Mouse (Mus musculus): Measurements from ENCODE around the gene Ttc21a. TPM values are rescaled to one million over a fixed set of nuclear protein-coding genes. Genes with fewer than 3 reads are reported as not detected.
A peak's percentile ranks its signal among the peaks of the same experiment; 100 is the strongest.

Ttc21a gene
- total RNA-seq, 4 experiments from 2014 or later = 0.09 to 0.43 (median 0.28) TPM

GRCm38 (mm10) chr9:119976704-119977556 lies 39.5 kb downstream of the Ttc21a start:
- no peak for DNase-seq

DNA sequence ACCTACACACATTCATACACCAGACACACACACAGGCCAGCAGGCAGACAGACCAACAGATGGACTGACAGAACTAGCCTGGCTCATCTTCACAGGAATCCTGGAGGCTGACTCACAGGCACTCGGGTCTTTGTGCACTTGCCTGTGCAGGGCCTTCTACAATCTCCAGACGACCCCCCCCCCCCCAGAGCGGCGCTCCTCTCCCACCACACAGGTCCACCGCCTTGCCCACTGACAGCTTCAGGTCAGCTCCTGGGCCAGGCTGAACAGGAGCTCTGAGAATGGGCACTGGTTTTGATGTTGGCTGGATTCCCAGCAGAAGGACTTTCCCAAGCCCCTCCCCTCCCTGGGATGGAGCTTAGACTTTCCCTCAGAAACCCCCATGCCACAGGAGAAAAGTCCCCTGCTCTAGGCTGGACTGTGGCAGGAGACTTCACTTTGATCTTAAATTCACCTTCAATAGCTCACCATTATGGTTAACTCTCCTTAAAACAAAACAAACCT lies 40.2 kb downstream of the Ttc21a start:
- DNase-seq = no peak

- DNase-seq = no peak
Measured at GRCm38 (mm10) chr9:119978151-119978810, 40.9 kb downstream of the Ttc21a start.

DNA sequence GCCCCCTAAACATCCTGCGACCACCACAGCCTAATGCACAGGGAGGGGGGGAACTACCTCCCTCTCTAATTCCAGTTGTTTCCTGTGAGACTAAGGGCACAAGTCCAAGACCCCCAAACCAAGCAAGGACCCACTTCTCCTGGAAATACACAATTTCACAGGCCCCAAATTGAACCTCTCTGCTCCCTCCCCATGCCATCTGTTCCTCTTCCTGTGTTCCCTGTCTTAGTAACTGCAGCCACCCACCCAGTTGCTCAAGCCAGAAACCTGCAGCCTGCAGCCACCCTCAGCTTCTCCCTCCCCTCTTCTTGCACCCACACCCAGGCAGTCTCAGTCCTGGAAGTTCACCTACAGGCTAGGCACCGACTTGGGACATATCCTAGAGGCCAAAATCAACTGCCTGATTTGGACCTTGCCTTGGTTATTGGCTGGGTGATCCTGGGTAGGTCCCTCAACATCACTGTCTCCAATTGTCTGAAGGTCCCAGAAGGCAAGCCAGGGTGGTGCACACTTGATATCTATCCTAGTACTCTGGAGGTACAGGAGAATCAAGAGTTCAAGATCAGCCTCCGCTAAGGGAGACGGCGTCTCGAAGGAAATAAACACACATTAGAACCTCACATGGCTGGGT lies 41.5 kb downstream of the Ttc21a start:
- no peak for DNase-seq

DNA sequence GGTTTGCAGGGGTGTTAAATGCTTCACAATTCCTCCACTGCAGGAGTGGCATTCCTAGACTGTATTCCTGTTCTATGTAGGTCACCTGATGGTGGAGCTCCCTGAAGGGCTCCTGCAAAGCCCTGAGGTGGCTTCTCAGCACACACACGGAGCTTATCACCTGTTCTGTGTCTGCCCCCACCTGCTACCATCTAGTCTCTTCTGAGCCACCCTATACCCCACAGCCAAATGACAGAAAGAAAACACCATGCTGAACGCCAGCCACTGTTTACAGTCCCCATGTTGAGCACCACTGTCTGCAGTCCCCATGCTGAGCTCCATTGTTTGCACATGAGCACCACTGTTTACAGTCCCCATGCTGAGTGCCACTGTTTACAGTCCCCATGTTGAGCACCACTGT lies 42.3 kb downstream of the Ttc21a start:
- no peak for DNase-seq

GRCm38 (mm10) chr9:119980770-119981182 lies 43.4 kb downstream of the Ttc21a start:
- no peak for DNase-seq

DNA sequence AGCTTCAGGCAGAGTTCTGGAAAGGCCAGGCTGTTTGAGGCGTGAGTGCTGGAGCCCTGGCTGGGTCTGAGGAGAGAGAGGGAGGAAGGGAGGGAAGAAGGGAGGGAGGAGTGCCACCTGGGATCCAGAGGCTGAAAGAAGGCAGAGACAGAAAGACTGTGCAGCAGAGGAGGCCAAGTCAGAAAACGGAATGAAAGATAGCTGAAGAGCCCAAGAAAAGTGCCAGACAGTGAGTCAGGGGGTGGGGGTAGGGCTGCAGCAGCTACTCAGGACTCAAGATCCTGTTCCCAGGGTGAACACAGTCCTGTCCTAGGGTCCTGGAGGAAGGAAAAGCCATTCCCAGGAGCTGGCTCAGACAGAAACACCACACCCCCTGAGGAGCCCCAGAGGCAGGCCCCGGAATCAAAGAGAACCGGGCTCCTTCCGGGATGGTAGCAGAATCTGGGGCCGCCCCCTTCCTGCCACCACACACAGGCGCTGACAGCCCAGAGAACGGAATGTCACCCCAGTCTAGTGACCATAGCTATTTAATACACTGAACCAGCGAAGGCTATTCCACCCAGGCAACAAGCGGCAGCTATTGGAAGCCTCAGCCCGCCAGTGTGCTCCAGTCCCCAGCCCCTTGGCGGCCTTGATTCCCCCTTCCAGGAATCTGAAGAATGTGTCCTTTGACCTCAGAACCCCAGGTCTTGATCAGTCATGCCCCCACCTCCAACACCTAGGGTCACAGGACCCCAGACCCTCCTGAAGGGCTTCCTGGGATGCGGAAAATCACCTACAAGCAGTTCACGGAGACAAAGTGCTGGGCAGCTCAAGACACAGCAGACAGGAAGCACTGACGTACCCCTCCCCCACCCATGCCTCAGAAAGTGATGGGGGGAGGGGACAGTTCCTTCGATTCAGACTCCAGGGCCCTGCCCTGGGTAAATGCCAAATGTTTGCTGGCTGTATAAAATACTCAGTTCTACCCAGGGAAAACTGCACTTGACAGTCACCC lies 44.1 kb downstream of the Ttc21a start:
- DNase-seq = peak; percentile 79

DNA sequence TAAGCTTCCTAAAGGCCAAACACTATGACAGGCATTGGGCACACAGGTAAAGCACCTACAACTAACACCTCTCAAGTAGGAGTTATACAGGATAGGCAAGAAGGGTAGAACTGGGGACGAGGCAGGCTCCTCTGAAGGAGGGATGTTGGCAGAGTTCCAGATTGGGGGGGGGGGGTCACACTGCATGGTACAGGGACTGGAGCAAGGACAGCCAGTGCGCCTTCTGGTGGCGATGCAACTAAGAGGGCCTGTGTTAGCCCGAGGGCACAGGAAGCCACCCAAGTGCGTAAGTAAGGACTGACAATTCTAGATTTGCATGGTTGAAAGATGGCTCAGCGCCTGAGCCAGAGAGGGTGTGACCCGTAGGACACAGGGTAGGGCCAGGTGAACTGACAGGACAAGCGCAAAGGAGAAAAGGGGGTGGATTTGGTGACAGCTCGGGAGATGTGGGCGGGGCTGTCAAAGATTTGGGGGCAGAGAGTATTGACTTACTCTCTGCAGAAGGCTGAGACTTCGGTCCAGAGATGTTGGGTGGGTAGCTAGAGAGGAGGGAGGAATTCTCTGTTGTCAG lies 44.9 kb downstream of the Ttc21a start:
- peak; percentile 55 for DNase-seq

- peak; percentile 80 for DNase-seq
Measured at GRCm38 (mm10) chr9:119982956-119983551, 45.6 kb downstream of the Ttc21a start.

- DNase-seq = peak; percentile 88
Measured at GRCm38 (mm10) chr9:119983585-119984535, 46.5 kb downstream of the Ttc21a start.

GRCm38 (mm10) chr9:119984536-119985011 lies 47.2 kb downstream of the Ttc21a start, which contains the start of gene Csrnp1:
Csrnp1 (minus strand) TSS chr9:119984658.
- no peak for DNase-seq

DNA sequence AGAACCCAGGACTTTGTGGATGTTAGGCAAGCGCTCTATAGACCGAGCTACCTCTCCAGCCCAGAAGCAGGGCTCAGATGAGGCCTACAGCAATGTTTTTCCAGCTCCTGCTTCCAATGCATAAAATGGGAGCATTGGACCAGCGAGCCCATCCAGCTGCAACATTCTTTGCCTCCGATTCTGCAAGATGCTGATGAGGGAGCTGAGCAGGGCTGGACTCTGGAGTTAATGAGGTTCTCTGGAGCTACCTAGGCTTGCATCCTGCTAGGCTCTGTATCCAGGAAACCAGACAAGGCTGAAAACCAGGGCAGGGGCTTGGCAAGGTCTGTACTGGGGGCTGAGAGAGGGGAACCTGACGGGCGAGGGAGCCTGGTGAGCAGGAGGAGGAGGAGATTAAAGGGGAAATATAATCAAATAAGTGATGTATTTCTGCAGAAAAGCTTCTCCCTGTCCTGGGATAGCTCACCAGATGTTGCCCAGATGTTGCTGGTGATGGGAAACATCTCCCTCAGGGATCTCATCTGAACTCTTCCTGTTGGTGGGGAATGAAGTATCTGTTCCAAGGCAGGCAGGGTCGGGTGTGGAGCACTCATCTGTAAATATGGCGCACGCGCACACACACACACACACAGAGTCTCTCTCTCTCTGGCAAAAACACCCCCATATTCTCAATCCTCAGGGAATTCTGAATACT lies 48.6 kb downstream of the Ttc21a start:
- DNase-seq = no peak

GRCm38 (mm10) chr9:119988304-119988703 lies 50.9 kb downstream of the Ttc21a start:
- no peak for DNase-seq

DNA sequence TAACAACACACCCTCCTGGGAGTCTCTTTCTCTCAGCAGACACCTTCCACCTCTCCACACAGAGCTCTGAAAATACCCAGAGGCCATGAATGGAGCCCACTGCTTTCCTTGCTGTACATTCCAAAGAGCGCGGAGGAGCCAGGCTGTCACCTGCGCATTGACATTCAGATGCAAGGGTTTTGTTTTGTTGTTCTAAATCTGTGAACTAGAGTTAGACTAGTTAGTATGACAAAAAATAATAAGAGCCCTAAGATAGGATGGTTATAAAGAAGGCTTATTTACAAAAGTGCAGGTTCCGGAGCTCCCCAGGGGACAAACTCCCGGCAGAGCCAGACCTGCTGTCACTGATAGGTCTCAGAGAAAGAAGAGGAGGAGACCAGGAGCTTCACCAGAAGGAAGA lies 53.9 kb downstream of the Ttc21a start:
- DNase-seq = no peak

DNA sequence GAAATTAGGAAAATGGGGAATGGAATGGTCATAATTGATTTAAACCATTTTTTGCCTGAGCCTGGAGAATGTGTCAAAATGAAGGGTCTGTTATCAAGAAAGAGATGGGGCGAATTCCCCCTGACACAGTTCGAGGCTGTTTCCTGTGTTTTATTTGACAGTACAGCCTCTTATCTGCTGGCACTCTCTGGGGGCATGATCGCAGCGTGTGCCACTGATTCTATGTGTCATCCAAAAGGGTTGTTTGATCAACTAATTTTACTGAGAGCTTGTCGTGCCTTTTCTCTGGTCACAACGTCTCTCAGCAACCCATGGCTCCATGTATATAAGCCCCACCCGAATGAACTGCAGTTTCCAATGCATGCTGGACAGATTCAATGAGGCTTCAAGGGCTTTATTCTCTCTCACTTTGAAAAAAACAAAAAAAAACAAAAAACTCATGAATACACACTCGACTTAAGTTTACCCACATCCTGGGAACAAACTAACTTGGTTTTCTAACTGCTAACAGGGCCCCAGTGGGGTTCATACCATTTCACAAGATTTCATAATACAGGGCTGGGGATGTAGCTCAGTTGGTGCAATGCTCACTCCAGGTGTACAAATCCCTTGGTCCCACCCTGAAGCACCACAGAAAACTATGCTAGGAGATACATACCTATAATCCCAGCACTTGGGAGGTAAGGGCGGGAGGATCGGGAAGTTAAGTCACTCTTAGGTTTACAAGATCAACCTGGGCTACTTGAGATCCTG lies 55.9 kb downstream of the Ttc21a start:
- DNase-seq = no peak

DNA sequence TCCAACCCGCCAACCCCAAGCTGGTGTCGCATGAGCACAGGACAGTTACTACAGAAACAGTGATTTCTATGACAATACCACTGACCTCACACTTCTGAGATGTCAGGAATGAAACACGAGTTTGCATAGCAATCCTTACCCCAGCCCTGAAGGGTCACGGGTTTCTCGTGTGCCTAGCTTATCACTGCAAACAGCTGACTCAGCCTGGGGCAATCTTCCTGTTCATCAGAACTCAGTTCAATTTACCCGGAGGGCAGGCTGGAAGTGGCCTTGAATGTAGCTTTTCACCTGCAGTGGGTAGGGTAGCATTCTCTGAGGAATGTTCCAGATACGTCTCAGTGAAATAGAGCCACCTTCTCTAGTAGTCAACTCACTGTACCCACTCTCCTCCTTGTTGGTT lies 56.8 kb downstream of the Ttc21a start:
- DNase-seq = no peak

- no peak for DNase-seq
Measured at GRCm38 (mm10) chr9:119996080-119996479, 58.7 kb downstream of the Ttc21a start.

DNA sequence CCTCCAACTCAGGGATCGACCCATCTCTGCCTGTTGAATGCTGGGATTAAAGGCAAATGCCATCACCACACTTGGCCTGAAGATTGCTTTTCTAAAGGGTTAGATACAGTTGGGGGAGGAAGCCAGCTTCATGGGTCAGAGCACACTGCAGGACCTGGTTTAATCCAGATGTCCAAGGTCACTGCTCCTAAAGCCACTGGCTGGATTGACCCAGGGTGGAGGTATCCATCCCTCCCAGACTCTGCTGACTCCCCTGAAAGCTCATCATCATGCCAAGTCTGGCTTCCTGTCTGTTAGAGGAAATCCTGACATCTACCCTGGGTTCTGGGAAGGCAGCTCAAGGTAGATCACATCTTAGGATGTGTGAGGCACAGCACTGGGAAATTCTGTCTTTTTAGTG lies 61.4 kb downstream of the Ttc21a start:
- DNase-seq = no peak
